Mouse (Mus musculus) liver, embryonic 15.5 days (tissue): ENCODE measurements around the gene Dmrt1. TPM values are rescaled to one million over a fixed set of nuclear protein-coding genes. Genes with fewer than 3 reads are reported as not detected.
A peak's percentile ranks its signal among the peaks of the same experiment; 100 is the strongest.

Experiments
- ATAC-seq: fragments of 200-750 bp; cut with Nextera tagmentation; 2 replicates; pipeline ENCODE4 v1.8.0; 2017; ENCODE audit warnings: moderate number of reproducible peaks, mild to moderate bottlenecking, moderate library complexity; ENCODE audit not compliant: insufficient read depth
- H3K27ac ChIP-seq: fragments of 300-500 bp; sonication (generic); replicated peaks from 2 replicates; pipeline ENCODE4 v1.5.1; 2015; ENCODE audit warnings: mild to moderate bottlenecking, inconsistent platforms
- H3K27me3 ChIP-seq: fragments of 300-500 bp; sonication (generic); 2 replicates; pipeline ENCODE4 v1.6.1; 2015; ENCODE audit warnings: mild to moderate bottlenecking, inconsistent platforms
- H3K36me3 ChIP-seq: fragments of 300-500 bp; sonication (generic); replicated peaks from 2 replicates; pipeline ENCODE4 v1.6.1; 2015; ENCODE audit warnings: moderate library complexity, mild to moderate bottlenecking, inconsistent platforms
- H3K4me1 ChIP-seq: fragments of 300-500 bp; sonication (generic); replicated peaks from 2 replicates; pipeline ENCODE4 v1.6.1; 2015; ENCODE audit warnings: inconsistent platforms
- H3K4me2 ChIP-seq: fragments of 300-500 bp; sonication (generic); 2 replicates; pipeline ENCODE4 v1.6.1; 2015; ENCODE audit warnings: moderate library complexity, mild to moderate bottlenecking, inconsistent platforms
- H3K4me3 ChIP-seq: fragments of 300-500 bp; sonication (generic); replicated peaks from 2 replicates; pipeline ENCODE4 v1.5.1; 2015; ENCODE audit warnings: mild to moderate bottlenecking, inconsistent platforms
- H3K9ac ChIP-seq: fragments of 300-500 bp; sonication (generic); 2 replicates; pipeline ENCODE4 v1.6.1; 2015; ENCODE audit warnings: moderate library complexity, mild to moderate bottlenecking, inconsistent platforms
- H3K9me3 ChIP-seq: fragments of 300-500 bp; sonication (generic); replicated peaks from 2 replicates; pipeline ENCODE4 v1.6.1; 2016; ENCODE audit warnings: inconsistent platforms
- WGBS: fragments of 180-500 bp; shearing (Covaris S2); methylation state at CpG from one replicate; pipeline ENCODE4 v1.1.7; 2015; ENCODE audit warnings: mixed read lengths; ENCODE audit not compliant: insufficient replicate concordance; 5-methylcytosine and 5-hydroxymethylcytosine counted together
- polyA plus RNA-seq: library from polyadenylated mRNA; unstranded; fragments of >200 nt; fragmentation: Nextera tagmentation; extraction: Ambion mirVana; gene quantifications from 2 replicates; pipeline ENCODE4 v1.2.1, GENCODE M21; 2015

Dmrt1 gene
- polyA plus RNA-seq, 1 experiment from 2014 or later, result not detected

DNA sequence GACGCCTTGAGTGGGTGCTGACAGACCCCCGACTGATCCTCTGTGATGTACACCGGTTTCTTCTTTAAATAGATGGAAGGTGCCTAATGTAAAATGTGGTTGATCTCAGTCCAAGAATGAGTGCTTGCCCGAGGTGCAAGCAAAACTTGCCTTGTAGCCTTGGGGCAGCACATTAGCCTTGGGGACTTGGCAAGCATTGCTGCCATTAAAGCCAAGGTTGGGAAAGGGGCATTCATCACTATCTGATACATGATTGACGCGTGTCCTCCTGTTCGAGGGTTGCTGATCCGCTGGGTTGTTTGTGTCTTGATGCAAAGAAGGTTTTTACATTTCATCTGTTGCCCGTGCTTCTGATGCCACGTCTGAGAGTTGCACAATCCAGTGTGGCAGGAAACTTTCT, 69.0 kb downstream of the Dmrt1 start:
- no peaks in the 10 kb centered on the region for H3K9me3 ChIP-seq
- 37% methylated on average over 10 of the region's 10 CpGs for WGBS
- no peaks in the 10 kb centered on the region for H3K36me3 ChIP-seq
- peaks cover 35% of the 10 kb centered on the region for H3K27me3 ChIP-seq
- H3K4me1 ChIP-seq, result 0 out of 2 replicates have a peak, but pooled peaks cover 3% of the 10 kb centered on the region
- no peak for ATAC-seq
- H3K4me3 ChIP-seq, result no peak overlapping the region
- H3K4me2 ChIP-seq, result no peak overlapping the region
- no peak overlapping the region for H3K27ac ChIP-seq
- H3K9ac ChIP-seq, result no peak overlapping the region

DNA sequence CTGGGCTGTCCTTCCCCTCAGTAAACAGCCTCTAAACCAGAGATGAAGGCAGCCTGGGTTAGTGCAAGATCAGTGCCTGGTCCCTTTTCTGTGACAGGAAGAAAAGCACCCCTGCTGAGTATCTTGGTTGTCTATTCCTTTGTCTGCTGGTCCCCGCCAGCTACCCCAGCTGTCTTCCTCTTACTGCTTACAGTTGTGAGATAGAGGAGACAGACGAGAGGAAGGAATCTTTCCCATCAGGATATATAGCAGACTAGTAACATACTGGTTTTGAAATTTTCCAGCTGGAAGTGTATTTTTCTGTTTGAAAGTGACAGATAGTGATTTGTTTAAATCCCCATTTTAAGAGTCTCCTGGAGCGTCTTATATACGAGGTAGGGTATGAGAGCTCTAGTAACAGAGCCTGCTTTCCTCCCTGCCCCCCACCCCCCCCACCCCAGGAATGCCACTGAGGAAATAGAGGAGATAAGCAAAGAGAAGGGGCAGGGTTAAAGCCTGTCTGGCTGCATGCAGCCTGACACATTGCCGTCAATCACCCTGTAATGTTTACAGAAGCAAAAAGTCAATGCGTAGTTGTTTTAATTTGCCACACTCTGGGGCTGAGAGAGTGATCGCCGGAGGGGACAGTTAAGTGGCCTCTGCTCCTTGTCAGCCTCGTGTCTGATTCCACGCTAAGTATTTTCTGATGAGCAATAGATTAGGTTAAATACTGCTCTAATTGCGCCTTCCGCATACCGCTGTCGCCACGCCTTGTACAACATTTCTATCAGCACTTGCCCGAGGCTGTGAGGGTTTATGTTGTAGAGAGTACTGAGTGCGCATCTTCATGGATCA, 69.8 kb downstream of the Dmrt1 start:
- H3K9me3 ChIP-seq, result no peaks in the 10 kb centered on the region
- 0 out of 2 replicates have a peak, but pooled peaks cover 3% of the 10 kb centered on the region for H3K4me1 ChIP-seq
- no peak overlapping the region for H3K27ac ChIP-seq
- H3K4me3 ChIP-seq, result no peak overlapping the region
- H3K36me3 ChIP-seq, result no peaks in the 10 kb centered on the region
- peaks cover 35% of the 10 kb centered on the region for H3K27me3 ChIP-seq
- WGBS, result 10% methylated on average over 17 of the region's 17 CpGs
- ATAC-seq, result no peak
- peak overlapping the region; percentile 13 for H3K4me2 ChIP-seq
- no peak overlapping the region for H3K9ac ChIP-seq

DNA sequence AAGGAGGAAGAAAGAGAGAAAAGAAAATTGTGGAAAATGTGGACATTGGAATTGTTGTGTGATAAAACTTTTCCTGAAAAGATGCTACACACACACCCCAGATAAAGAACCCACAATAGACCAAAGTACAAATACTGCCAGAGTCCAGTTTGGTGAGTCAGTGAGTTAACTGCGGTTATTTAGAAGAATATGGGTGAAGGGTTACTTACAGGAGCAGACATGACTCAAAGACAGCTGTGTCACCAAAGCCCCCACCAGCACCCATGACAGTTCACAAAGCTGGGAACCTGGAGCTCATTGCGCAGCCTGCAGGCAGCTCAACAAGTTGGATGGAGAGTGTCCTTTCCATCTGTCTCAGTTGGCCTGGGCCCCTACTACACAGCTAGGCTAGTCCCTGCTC, 72.9 kb downstream of the Dmrt1 start:
- no peaks in the 10 kb centered on the region for H3K9me3 ChIP-seq
- H3K4me2 ChIP-seq, result no peak overlapping the region
- no peak overlapping the region for H3K9ac ChIP-seq
- ATAC-seq, result no peak
- no peak overlapping the region for H3K27ac ChIP-seq
- H3K4me3 ChIP-seq, result no peak overlapping the region
- 0 out of 2 replicates have a peak, but pooled peaks cover 3% of the 10 kb centered on the region for H3K4me1 ChIP-seq
- H3K27me3 ChIP-seq, result peaks cover 29% of the 10 kb centered on the region
- WGBS, result 87% methylated on average over 2 of the region's 2 CpGs
- H3K36me3 ChIP-seq, result no peaks in the 10 kb centered on the region

DNA sequence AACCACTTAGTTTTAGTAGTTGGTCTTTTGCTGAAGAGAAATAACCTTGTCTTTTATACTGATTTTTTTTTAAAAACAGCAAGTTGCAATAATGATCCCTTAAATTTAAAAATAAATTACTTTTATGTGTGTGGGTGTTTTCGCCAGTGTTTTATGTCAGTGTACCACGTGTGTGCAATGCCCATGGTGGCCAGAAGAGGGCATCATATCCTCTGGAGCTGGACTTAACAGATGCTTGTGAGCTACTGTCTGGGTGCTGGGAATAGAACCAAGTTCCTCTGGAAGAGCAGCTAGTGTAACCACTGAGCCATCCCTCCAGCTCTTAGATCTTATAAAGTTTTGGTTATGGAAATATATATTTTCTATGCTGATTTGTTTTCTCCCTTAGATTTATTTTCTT, 74.0 kb downstream of the Dmrt1 start:
- WGBS, result 71% methylated on average over 2 of the region's 2 CpGs
- 0 out of 2 replicates have a peak, but pooled peaks cover 3% of the 10 kb centered on the region for H3K4me1 ChIP-seq
- no peak for ATAC-seq
- no peaks in the 10 kb centered on the region for H3K9me3 ChIP-seq
- no peaks in the 10 kb centered on the region for H3K36me3 ChIP-seq
- H3K27me3 ChIP-seq, result peaks cover 23% of the 10 kb centered on the region
- H3K9ac ChIP-seq, result no peak overlapping the region
- H3K4me3 ChIP-seq, result no peak overlapping the region
- no peak overlapping the region for H3K4me2 ChIP-seq
- H3K27ac ChIP-seq, result no peak overlapping the region

DNA sequence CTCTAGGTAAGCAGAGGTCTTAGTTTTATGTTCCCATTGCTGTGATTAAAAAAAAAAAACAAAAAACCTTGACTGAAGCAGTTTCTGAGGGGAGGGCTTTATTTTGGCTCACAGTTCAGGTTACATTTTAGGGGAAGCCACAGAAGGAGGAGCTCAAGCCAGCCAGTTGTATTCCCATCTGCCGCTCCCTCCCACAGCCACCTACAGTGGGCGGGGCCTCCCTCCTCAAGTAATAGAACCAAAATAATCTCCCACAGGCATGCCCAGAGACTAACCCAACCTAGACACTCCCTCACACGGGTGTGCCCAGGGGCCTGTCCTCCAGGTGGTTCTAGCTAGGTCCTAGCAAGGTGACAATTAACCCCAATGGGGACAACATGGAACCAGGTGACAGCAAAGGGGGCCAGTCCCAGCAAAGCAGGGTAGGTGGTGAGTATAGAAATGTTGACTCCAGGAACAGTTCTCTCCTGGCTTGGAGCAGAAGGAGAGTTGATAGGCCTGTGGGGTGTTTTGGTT, 92.4 kb downstream of the Dmrt1 start:
- H3K4me3 ChIP-seq, result no peak overlapping the region
- no peaks in the 10 kb centered on the region for H3K4me1 ChIP-seq
- H3K9ac ChIP-seq, result no peak overlapping the region
- H3K4me2 ChIP-seq, result no peak overlapping the region
- no peak for ATAC-seq
- H3K36me3 ChIP-seq, result no peaks in the 10 kb centered on the region
- H3K27ac ChIP-seq, result no peak overlapping the region
- WGBS, result 43% methylated on average over 3 of the region's 3 CpGs
- H3K27me3 ChIP-seq, result peaks cover 60% of the 10 kb centered on the region
- H3K9me3 ChIP-seq, result no peaks in the 10 kb centered on the region

DNA sequence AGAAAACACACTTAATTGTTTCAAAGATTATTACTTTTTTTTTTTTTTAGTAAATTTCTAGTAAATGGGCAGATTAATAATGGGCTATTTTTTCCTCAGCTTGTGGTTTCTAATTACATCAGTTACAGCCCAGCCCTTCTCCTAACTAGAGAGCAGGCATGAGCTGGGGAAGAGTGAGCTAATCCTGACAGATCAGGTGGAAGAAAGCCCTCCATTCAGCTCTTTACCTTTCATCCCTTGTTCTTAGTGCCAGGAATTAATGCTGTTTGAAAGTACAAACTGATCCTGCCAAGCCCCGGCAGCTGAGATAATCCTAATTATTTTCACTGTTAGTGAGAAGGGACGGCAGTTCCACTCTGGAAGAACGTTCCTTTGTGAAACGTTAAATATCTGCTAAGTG, 93.2 kb downstream of the Dmrt1 start:
- Histone ChIP-seq H3K36me3 (no peaks in the 10 kb centered on the region), H3K27ac (no peak overlapping the region), H3K9ac (no peak overlapping the region), H3K4me3 (no peak overlapping the region), H3K4me2 (no peak overlapping the region), H3K4me1 (no peaks in the 10 kb centered on the region), H3K27me3 (peaks cover 66% of the 10 kb centered on the region), H3K9me3 (no peaks in the 10 kb centered on the region)
- 13% methylated on average over 4 of the region's 4 CpGs for WGBS
- ATAC-seq, result no peak

DNA sequence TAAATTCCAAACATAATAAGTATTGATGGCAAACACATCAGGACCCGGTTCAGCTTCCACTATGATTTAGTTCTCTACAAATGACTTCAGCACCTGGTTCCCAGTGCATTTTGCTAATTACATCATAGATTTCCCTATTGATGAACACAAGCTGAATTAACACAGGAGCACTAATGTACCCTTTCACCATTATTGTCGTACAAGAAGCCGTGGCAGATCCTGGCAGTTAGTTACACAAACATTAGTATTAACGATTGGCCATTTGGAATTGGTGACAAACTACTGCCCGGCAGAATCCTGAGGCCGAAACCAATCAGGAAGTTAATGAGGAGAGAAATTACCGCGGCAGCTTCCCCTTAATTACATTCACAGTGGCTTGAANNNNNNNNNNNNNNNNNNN, 96.5 kb downstream of the Dmrt1 start:
- no peaks in the 10 kb centered on the region for H3K9me3 ChIP-seq
- H3K4me1 ChIP-seq, result 0 out of 2 replicates have a peak, but pooled peaks cover 8% of the 10 kb centered on the region
- H3K27me3 ChIP-seq, result peaks cover 90% of the 10 kb centered on the region
- no peaks in the 10 kb centered on the region for H3K36me3 ChIP-seq
- H3K9ac ChIP-seq, result no peak overlapping the region
- 3% methylated on average over 8 of the region's 8 CpGs for WGBS
- H3K4me2 ChIP-seq, result no peak overlapping the region
- H3K4me3 ChIP-seq, result no peak overlapping the region
- no peak overlapping the region for H3K27ac ChIP-seq
- ATAC-seq, result no peak

DNA sequence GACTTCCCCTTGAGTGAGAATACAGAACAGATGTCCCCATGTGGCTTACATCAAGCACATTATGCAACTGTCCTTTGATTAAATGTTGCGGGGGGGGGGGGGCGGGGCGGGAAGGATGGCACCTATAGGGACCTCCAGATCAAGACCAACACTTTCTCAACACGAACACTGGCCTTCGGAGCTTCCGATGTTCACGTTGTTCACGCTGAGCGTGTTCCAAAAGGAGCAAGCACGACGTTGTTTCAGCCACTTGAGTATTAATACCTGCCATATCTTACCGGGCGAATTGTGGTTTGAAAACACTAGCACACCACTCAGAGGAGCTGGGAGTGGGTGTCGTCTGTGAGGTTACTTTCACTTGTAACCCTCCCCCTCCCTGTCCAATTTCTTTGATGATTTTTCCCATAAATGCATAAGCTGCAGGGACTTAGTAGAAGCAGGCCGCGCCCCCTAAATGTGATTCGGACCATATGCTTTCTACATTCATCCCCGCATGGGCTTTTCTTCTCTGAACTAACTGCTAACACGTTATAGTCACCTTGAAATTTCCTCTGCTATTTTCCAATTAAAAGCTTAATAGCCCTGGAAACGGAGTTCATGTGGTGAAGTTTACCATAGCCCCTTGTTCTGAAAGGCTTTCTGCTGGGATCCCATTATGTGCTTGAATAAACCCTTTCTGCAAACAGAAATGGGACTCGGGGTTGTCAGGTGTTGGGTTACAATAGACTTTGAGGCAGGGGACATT, 102.2 kb downstream of the Dmrt1 start:
- Histone ChIP-seq H3K4me3 (no peak overlapping the region), H3K36me3 (no peaks in the 10 kb centered on the region), H3K4me1 (peaks cover 21% of the 10 kb centered on the region), H3K9me3 (no peaks in the 10 kb centered on the region), H3K27ac (no peak overlapping the region), H3K9ac (no peak overlapping the region), H3K4me2 (no peak overlapping the region), H3K27me3 (peaks cover 100% of the 10 kb centered on the region)
- 2% methylated on average over 21 of the region's 21 CpGs for whole genome bisulfite sequencing
- no peak for ATAC-seq

DNA sequence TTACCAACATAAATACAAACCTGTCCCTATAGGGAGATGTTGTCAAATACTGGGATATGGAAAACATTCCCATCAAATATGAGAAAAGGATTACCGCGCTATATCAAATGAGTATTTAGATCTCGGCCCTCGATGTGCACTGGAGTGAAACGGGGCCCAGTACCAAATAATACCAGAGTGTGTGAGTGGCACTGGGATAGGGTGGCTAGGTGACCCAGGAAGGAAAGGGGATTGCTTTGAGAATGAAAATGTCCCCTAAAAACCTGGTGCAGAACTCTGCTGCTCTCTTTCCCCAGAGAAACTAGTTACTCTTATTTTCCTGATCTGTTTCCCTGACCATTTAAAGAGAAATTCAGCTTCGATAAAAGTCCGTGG, 102.8 kb downstream of the Dmrt1 start:
- peaks cover 21% of the 10 kb centered on the region for H3K4me1 ChIP-seq
- no peak for ATAC-seq
- no peak overlapping the region for H3K4me2 ChIP-seq
- no peak overlapping the region for H3K9ac ChIP-seq
- no peaks in the 10 kb centered on the region for H3K9me3 ChIP-seq
- H3K36me3 ChIP-seq, result no peaks in the 10 kb centered on the region
- H3K4me3 ChIP-seq, result no peak overlapping the region
- WGBS, result 3% methylated on average over 7 of the region's 7 CpGs
- no peak overlapping the region for H3K27ac ChIP-seq
- peaks cover 100% of the 10 kb centered on the region for H3K27me3 ChIP-seq

DNA sequence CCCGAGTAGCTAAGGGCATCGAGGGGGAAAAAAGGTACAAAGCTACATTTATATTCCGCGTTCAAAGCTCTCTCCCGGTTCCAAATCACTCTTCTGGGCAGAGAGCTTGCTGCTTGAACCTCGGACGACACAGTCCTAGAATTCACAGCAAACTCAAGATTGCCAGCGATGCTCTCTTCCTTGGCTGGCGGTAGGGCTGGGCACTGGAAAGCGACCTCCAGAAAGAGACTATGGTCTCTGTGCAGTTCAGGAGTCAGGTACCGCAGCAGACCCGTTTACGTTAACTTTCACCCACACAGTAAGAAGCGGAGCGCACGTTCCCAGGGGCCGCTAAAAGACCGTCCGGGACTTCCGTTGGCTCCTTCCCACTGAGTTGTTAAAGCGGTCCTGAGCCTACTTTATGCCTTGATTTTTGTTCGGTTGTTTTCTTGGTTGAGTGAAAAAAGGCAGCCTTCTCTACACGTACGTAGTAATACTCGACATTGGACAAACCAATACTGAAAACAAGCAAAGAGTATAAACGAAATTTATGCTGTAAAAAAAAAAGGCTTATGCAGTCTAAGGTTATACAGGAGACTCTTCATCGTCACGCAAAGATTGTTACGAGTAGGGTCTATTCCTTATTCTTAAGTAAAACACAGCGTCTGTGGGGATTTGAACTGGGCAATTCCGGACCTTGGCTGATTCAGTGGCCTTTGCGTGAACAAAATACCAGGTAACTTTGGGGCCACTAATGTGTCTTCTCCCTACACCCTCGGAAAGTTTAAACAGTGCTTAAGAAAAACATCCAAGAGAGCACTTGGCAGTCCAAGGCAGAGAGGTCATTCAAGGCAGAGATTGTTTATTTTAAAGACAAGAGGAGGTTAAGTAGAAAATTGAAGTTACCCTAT, 103.8 kb downstream of the Dmrt1 start:
- no peaks in the 10 kb centered on the region for H3K9me3 ChIP-seq
- peaks cover 21% of the 10 kb centered on the region for H3K4me1 ChIP-seq
- no peak overlapping the region for H3K4me3 ChIP-seq
- peaks cover 100% of the 10 kb centered on the region for H3K27me3 ChIP-seq
- H3K27ac ChIP-seq, result no peak overlapping the region
- no peak overlapping the region for H3K9ac ChIP-seq
- H3K4me2 ChIP-seq, result no peak overlapping the region
- no peak for ATAC-seq
- WGBS, result 1% methylated on average over 33 of the region's 33 CpGs
- H3K36me3 ChIP-seq, result no peaks in the 10 kb centered on the region
